Mouse (Mus musculus): ENCODE measurements at regions not wholly inside any gene's neighbourhood (a gene's known extent, or its start where the extent isn't known, plus 50 kb on each side); places are given as distances from the start of the nearest gene placed in this dataset.
A peak's percentile ranks its signal among the peaks of the same experiment; 100 is the strongest.

GRCm38 (mm10) chr7:121589088-121589605, 117.9 kb downstream of the Usp31 start:
- no peak for DNase-seq (ENCODE audit: low read depth, low spot score)

GRCm38 (mm10) chr7:121587713-121588112, 119.3 kb downstream of the Usp31 start:
- no peak for DNase-seq (ENCODE audit: low read depth, low spot score)

- DNase-seq (ENCODE audit: low read depth, low spot score), result no peak
Observed at GRCm38 (mm10) chr7:121585721-121586120, 121.3 kb downstream of the Usp31 start.

- no peak for DNase-seq (ENCODE audit: low read depth, low spot score)
Observed at GRCm38 (mm10) chr7:121579497-121579896, 127.6 kb downstream of the Usp31 start.

GRCm38 (mm10) chr7:121572681-121573335, 134.2 kb downstream of the Usp31 start:
- no peak for DNase-seq (ENCODE audit: low read depth, low spot score)

GRCm38 (mm10) chr7:121571741-121572140, 135.3 kb downstream of the Usp31 start:
- DNase-seq (ENCODE audit: low read depth, low spot score), result no peak

- DNase-seq (ENCODE audit: low read depth, low spot score), result no peak
Observed at GRCm38 (mm10) chr7:121571292-121571691, 135.8 kb downstream of the Usp31 start.

GRCm38 (mm10) chr7:121569248-121569647, 137.8 kb downstream of the Usp31 start:
- no peak for DNase-seq (ENCODE audit: low read depth, low spot score)

GRCm38 (mm10) chr7:121568064-121568463, 139.0 kb downstream of the Usp31 start:
- DNase-seq (ENCODE audit: low read depth, low spot score), result no peak

GRCm38 (mm10) chr7:121563526-121563925, 143.5 kb downstream of the Usp31 start:
- DNase-seq (ENCODE audit: low read depth, low spot score), result peak; percentile 66

- DNase-seq (ENCODE audit: low read depth, low spot score), result no peak
Observed at GRCm38 (mm10) chr7:121555420-121555819, 151.6 kb downstream of the Usp31 start.

Data from ZHBTc4 (cell line).